Mouse (Mus musculus): Measurements from ENCODE around the gene Atp8b2. TPM values are rescaled to one million over a fixed set of nuclear protein-coding genes. Genes with fewer than 3 reads are reported as not detected.

Atp8b2 gene
- total RNA-seq, 1 experiment: 41.6 TPM

- TF ChIP-seq ZC3H11A (IDR thresholded peaks at IDR 0.05; ENCODE audit: borderline replicate concordance, low read depth, low read length) (no peak), HCFC1 (IDR thresholded peaks at IDR 0.05; ENCODE audit: borderline replicate concordance, insufficient read depth, low read length) (no peak), MAFK (IDR thresholded peaks at IDR 0.05; ENCODE audit: insufficient read depth, low read depth, low read length) (no peak)
Measured at GRCm38 (mm10) chr3:89911207-89911606, 52.1 kb downstream of the Atp8b2 start.

GRCm38 (mm10) chr3:89909703-89910542 is 53.4 kb downstream of the Atp8b2 start:
- no peak for DNase-seq (ENCODE audit: low read depth, low spot score)
- Histone ChIP-seq H3K36me3 (ENCODE audit: control insufficient read depth, insufficient read depth, low read length, poor library complexity, severe bottlenecking) (no peaks in the 10 kb centered on the region; the same call in 1 of the 2 replicates), H3K27ac (ENCODE audit: insufficient read depth, low read depth, low read length, poor library complexity, severe bottlenecking) (no peak overlapping the region), H3K9me3 (ENCODE audit: control insufficient read depth, insufficient read depth, low read depth, low read length) (no peaks in the 10 kb centered on the region), H3K4me3 (ENCODE audit: insufficient read depth in 1 of 2, low read depth in 1 of 2, low read length in 2 of 2, poor library complexity in 1 of 2, severe bottlenecking in 1 of 2) (no peak overlapping the region), H3K4me1 (ENCODE audit: control insufficient read depth in 2 of 2, insufficient read depth in 2 of 2, low read length in 2 of 2, poor library complexity in 1 of 2) (0 out of 4 replicates have a peak, but pooled peaks cover 0 to 4% of the 10 kb centered on the region in 2 experiments), H3K9ac (ENCODE audit: insufficient read depth, low read depth, low read length, poor library complexity, severe bottlenecking) (no peak overlapping the region)
- in situ Hi-C loops (cut with MboI; ENCODE audit: low sequenced_read_pairs in 2 of 2, unreplicated experiment in 2 of 2): no loop called here
- TF ChIP-seq ZNF384 (IDR thresholded peaks at IDR 0.05; ENCODE audit: low read depth, low read length): no peak
- no peak for TF ChIP-seq CHD2 (IDR thresholded peaks at IDR 0.05; ENCODE audit: low read depth, low read length)
- TF ChIP-seq MAFK (IDR thresholded peaks at IDR 0.05; ENCODE audit: insufficient read depth, low read depth, low read length): no peak
- no peak for TF ChIP-seq ZC3H11A (IDR thresholded peaks at IDR 0.05; ENCODE audit: borderline replicate concordance, low read depth, low read length)

More at GRCm38 (mm10) chr3:89911207-89911606, 52.1 kb downstream of the Atp8b2 start:
- no peak for DNase-seq (ENCODE audit: low read depth, low spot score)
- Histone ChIP-seq H3K9me3 (ENCODE audit: control insufficient read depth, insufficient read depth, low read depth, low read length) (no peaks in the 10 kb centered on the region), H3K4me1 (ENCODE audit: control insufficient read depth in 2 of 2, insufficient read depth in 2 of 2, low read length in 2 of 2, poor library complexity in 1 of 2) (0 out of 4 replicates have a peak, but pooled peaks cover 0 to 4% of the 10 kb centered on the region in 2 experiments), H3K9ac (ENCODE audit: insufficient read depth, low read depth, low read length, poor library complexity, severe bottlenecking) (no peak overlapping the region), H3K36me3 (ENCODE audit: control insufficient read depth, insufficient read depth, low read length, poor library complexity, severe bottlenecking) (no peaks in the 10 kb centered on the region; the same call in 1 of the 2 replicates), H3K27ac (ENCODE audit: insufficient read depth, low read depth, low read length, poor library complexity, severe bottlenecking) (no peak overlapping the region), H3K4me3 (ENCODE audit: insufficient read depth in 1 of 2, low read depth in 1 of 2, low read length in 2 of 2, poor library complexity in 1 of 2, severe bottlenecking in 1 of 2) (no peak overlapping the region)
- in situ Hi-C loops (cut with MboI; ENCODE audit: low sequenced_read_pairs in 2 of 2, unreplicated experiment in 2 of 2): no loop called here

GRCm38 (mm10) chr3:89908836-89909235 is 54.5 kb downstream of the Atp8b2 start:
- Histone ChIP-seq H3K9ac (ENCODE audit: insufficient read depth, low read depth, low read length, poor library complexity, severe bottlenecking) (no peak overlapping the region), H3K9me3 (ENCODE audit: control insufficient read depth, insufficient read depth, low read depth, low read length) (no peaks in the 10 kb centered on the region), H3K36me3 (ENCODE audit: control insufficient read depth, insufficient read depth, low read length, poor library complexity, severe bottlenecking) (no peaks in the 10 kb centered on the region), H3K27ac (ENCODE audit: insufficient read depth, low read depth, low read length, poor library complexity, severe bottlenecking) (no peak overlapping the region), H3K4me3 (ENCODE audit: insufficient read depth in 1 of 2, low read depth in 1 of 2, low read length in 2 of 2, poor library complexity in 1 of 2, severe bottlenecking in 1 of 2) (no peak overlapping the region), H3K4me1 (ENCODE audit: control insufficient read depth in 2 of 2, insufficient read depth in 2 of 2, low read length in 2 of 2, poor library complexity in 1 of 2) (0 out of 4 replicates have a peak, but pooled peaks cover 0 to 4% of the 10 kb centered on the region in 2 experiments)
- no peak for TF ChIP-seq ZC3H11A (IDR thresholded peaks at IDR 0.05; ENCODE audit: borderline replicate concordance, low read depth, low read length)
- TF ChIP-seq CHD2 (IDR thresholded peaks at IDR 0.05; ENCODE audit: low read depth, low read length): no peak
- no peak for TF ChIP-seq HCFC1 (IDR thresholded peaks at IDR 0.05; ENCODE audit: borderline replicate concordance, insufficient read depth, low read length)
- TF ChIP-seq ZNF384 (IDR thresholded peaks at IDR 0.05; ENCODE audit: low read depth, low read length): no peak
- no peak for TF ChIP-seq MAFK (IDR thresholded peaks at IDR 0.05; ENCODE audit: insufficient read depth, low read depth, low read length)
- in situ Hi-C loops (cut with MboI; ENCODE audit: low sequenced_read_pairs in 2 of 2, unreplicated experiment in 2 of 2): no loop called here
- no peak for DNase-seq (ENCODE audit: low read depth, low spot score)

- Histone ChIP-seq H3K4me3 (ENCODE audit: insufficient read depth in 1 of 2, low read depth in 1 of 2, low read length in 2 of 2, poor library complexity in 1 of 2, severe bottlenecking in 1 of 2) (no peak overlapping the region), H3K9me3 (ENCODE audit: control insufficient read depth, insufficient read depth, low read depth, low read length) (no peaks in the 10 kb centered on the region), H3K9ac (ENCODE audit: insufficient read depth, low read depth, low read length, poor library complexity, severe bottlenecking) (no peak overlapping the region), H3K36me3 (ENCODE audit: control insufficient read depth, insufficient read depth, low read length, poor library complexity, severe bottlenecking) (no peaks in the 10 kb centered on the region), H3K27ac (ENCODE audit: insufficient read depth, low read depth, low read length, poor library complexity, severe bottlenecking) (no peak overlapping the region), H3K4me1 (ENCODE audit: control insufficient read depth in 2 of 2, insufficient read depth in 2 of 2, low read length in 2 of 2, poor library complexity in 1 of 2) (0 out of 4 replicates have a peak, but pooled peaks cover 0 to 4% of the 10 kb centered on the region in 2 experiments)
- TF ChIP-seq ZC3H11A (IDR thresholded peaks at IDR 0.05; ENCODE audit: borderline replicate concordance, low read depth, low read length): no peak
- TF ChIP-seq ZNF384 (IDR thresholded peaks at IDR 0.05; ENCODE audit: low read depth, low read length): no peak
- no peak for TF ChIP-seq HCFC1 (IDR thresholded peaks at IDR 0.05; ENCODE audit: borderline replicate concordance, insufficient read depth, low read length)
- TF ChIP-seq CHD2 (IDR thresholded peaks at IDR 0.05; ENCODE audit: low read depth, low read length): no peak
- TF ChIP-seq MAFK (IDR thresholded peaks at IDR 0.05; ENCODE audit: insufficient read depth, low read depth, low read length): no peak
- in situ Hi-C loops (cut with MboI; ENCODE audit: low sequenced_read_pairs in 2 of 2, unreplicated experiment in 2 of 2): no loop called here
- DNase-seq (ENCODE audit: low read depth, low spot score): no peak
Measured at GRCm38 (mm10) chr3:89907846-89908245, 55.5 kb downstream of the Atp8b2 start.

Data from ES-E14 (cell line).